Mouse (Mus musculus) spleen, embryonic (tissue): ENCODE measurements around the gene Epha2.

Experiments
- CTCF ChIA-PET: fragments of 350-600 bp; sonication (Branson Sonifier 250); formaldehyde crosslinking; loops from one replicate; lab custom pipeline; 2022; lab: Charles Lee

The Epha2 gene

DNA sequence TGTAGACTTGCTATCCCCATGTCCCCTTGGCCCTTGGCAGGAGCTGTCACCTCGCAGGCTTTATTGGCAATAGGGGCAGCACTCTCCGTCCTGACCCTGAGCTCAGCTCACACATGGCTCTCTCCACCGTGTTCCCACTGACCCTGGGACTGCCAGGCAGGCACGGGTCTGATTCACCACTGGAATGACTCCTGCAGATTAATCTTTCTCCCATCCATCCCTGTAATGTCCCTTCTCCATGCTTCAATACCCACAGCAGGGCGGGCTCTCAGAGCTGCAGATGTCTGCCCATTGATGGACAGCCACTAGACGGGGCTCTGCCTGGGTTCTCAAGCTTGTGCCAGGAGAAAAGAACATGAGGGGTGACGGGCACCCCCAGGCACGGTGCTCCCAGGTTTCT, 64.1 kb downstream of the Epha2 start:
- CTCF ChIA-PET: interaction anchor here (0.6 to 0.7 kb wide), 3 partner anchors 20 to 299 kb away, joined by 3 to 9 read pairs (median 4); no protein-coding TSS in a partner anchor

DNA sequence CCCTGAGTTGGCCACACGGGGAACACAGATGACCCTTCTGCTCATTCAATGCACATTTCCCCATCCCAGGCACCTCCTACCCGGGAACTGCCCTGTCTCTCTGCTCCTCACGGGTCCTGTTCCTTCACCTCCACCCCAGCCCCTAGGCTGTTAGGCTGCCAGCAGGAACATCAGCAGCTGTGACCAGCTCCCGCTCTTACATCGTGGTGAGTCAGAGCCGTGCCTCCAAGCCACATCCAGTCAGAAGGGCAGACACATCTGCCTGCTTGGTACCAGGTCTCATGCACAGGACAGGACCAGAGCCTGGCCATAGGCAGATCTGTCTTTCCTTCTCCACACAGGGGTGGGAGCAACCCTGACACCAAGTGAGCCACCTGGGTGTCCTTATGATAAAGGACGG, 64.8 kb downstream of the Epha2 start:
- CTCF ChIA-PET: no interaction called here

DNA sequence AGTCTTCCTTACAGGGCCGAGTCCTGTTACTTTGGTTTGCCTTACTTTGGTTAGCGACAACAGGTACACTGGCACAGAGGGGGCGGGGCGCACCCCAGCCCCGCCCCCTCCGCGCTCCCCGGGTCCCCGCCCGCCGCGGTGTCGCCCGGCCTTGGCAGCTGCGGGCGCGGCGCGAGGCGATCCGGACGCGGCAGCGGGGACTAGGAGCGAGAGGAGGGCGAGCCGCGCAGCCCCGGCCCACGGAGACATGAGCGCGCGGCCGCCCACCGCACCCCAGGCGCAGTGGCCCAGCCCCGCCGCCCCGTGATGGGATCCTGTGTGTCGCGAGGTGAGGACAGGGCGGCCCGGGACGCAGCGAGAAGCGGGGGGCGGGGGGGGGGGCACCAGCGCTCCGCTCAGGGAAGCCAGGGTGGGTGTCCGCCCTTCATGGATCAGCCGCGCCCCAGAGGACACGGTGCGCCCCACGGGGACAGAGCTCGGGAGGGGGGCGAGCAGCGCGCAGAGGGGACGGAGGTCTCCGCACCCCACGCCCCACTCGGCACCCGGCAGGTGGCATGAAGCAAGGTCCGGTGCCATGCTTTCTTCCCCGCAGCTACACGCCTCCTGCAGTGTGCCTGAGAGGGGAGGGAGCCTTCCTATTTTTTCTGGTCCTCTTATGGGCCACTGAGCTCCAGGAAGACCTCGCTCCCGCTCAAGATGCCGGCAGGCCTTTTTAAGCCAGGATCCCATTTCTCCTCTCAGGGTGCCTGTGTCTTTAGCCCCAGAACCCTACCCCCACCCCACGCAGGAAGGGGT, 67.2 kb downstream of the Epha2 start, which contains the start of gene Fam131c:
Fam131c (plus strand) TSS at position 224 of the 795 bp plus-strand sequence.
- CTCF ChIA-PET: interaction anchor here (0.6 to 0.7 kb wide), 3 partner anchors 26 to 233 kb away, joined by 3 to 4 read pairs (median 3); no protein-coding TSS in a partner anchor

DNA sequence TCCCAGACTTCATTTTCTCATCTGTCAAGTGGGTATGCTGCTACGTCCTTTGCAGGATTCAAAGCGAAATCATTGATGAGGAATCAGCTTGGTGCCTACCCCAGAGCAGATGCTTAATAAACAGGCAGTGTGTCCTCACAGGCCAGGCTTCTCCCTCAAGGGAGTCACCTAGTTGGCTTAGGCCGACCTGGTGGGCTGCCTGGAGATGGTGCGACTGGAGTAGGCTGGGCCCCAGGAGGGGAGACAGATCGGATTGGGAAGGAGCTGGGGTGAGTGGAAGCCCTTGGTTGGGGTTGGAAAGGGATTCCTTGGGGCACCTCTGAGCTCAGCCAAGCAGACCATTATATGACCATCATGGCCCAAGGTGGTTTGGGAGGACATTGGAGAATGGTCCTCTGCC, 71.4 kb downstream of the Epha2 start:
- CTCF ChIA-PET: interaction anchor here (1.1 kb wide), 1 partner anchor 11 kb away, joined by 3 read pairs; no protein-coding TSS in a partner anchor
